Mouse (Mus musculus) CH12.LX (cell line): ENCODE data around the gene Bace1. TPM values are rescaled to one million over a fixed set of nuclear protein-coding genes. Genes with fewer than 3 reads are reported as not detected.

ENCODE experiments used
- DNase-seq: peaks from one replicate; pipeline ENCODE4 v3.0.0-alpha.2; 2013; ENCODE audit errors: extremely low read depth
- H3K27ac ChIP-seq: 2 replicates; pipeline ENCODE4 v1.5.1; 2012; ENCODE audit warnings: low read depth, mild to moderate bottlenecking, control low read depth, moderate library complexity; ENCODE audit not compliant: insufficient read depth
- H3K27me3 ChIP-seq: replicated peaks from 2 replicates; pipeline ENCODE3; 2012; ENCODE audit warnings: inconsistent platforms
- H3K36me3 ChIP-seq, 2 experiments: replicated peaks in 1 of 2; 2 replicates each; pipeline versions ENCODE3 to v1.6.1; 2012; ENCODE audit warnings: inconsistent platforms in 1 of 2, low read length in 1 of 2, mild to moderate bottlenecking in 1 of 2, mixed read lengths in 1 of 2, moderate library complexity in 1 of 2; ENCODE audit not compliant: control insufficient read depth in 1 of 2, insufficient read depth in 1 of 2
- H3K4me1 ChIP-seq, 2 experiments: 2 replicates each; pipeline ENCODE4 v1.6.1; 2012; ENCODE audit warnings: inconsistent platforms in 1 of 2, moderate library complexity in 1 of 2; ENCODE audit not compliant: insufficient read depth in 2 of 2, control insufficient read depth in 1 of 2
- H3K4me2 ChIP-seq: 2 replicates; pipeline ENCODE4 v1.6.1; 2012; ENCODE audit warnings: low read depth, mild to moderate bottlenecking, control low read depth; ENCODE audit not compliant: poor library complexity, insufficient read depth, severe bottlenecking
- H3K4me3 ChIP-seq, 3 experiments: fragments of 150-350 bp in 1 of 3; sonication (generic) in 1 of 3; replicated peaks in 1 of 3; 2 replicates each; pipeline versions ENCODE3 to v1.5.1; 2011 to 2012; ENCODE audit warnings: low read depth in 2 of 3, low read length in 2 of 3, mild to moderate bottlenecking in 2 of 3, moderate library complexity in 2 of 3, control low read depth in 1 of 3, improper control_type of control experiment in 1 of 3, inconsistent platforms in 1 of 3, mixed read lengths in 1 of 3; ENCODE audit not compliant: poor library complexity in 1 of 3
- H3K79me2 ChIP-seq: replicated peaks from 2 replicates; pipeline ENCODE4 v1.6.1; 2012; ENCODE audit warnings: mild to moderate bottlenecking, moderate library complexity; ENCODE audit not compliant: control insufficient read depth, poor library complexity, insufficient read depth, severe bottlenecking; ENCODE audit errors: extremely low read depth
- H3K9ac ChIP-seq: 2 replicates; pipeline ENCODE4 v1.6.1; 2012; ENCODE audit warnings: low read depth, mild to moderate bottlenecking, control low read depth, moderate library complexity; ENCODE audit not compliant: insufficient read depth
- H3K9me3 ChIP-seq: replicated peaks from 2 replicates; pipeline ENCODE3; 2012; ENCODE audit warnings: low read length, inconsistent platforms, mixed read lengths
- CHD2 ChIP-seq: IDR thresholded peaks from 2 replicates; pipeline ENCODE4 v1.6.1; 2011; ENCODE audit warnings: low read length, improper control_type of control experiment
- CTCF ChIP-seq, 2 experiments: IDR thresholded peaks in 1 of 2; conservative IDR thresholded peaks in 1 of 2; 2 replicates each; pipeline ENCODE4 v1.5.1; 2011 to 2012; ENCODE audit warnings: low read depth in 2 of 2, low read length in 2 of 2, improper control_type of control experiment in 1 of 2, inconsistent platforms in 1 of 2, mild to moderate bottlenecking in 1 of 2, moderate library complexity in 1 of 2
- E2F4 ChIP-seq: IDR thresholded peaks from 2 replicates; pipeline ENCODE4 v1.6.1; 2011; ENCODE audit warnings: low read depth, low read length, improper control_type of control experiment; ENCODE audit not compliant: insufficient replicate concordance
- ELF1 ChIP-seq: IDR thresholded peaks from 2 replicates; pipeline ENCODE4 v1.6.1; 2014; ENCODE audit warnings: low read depth, mild to moderate bottlenecking, inconsistent platforms, low read length, improper control_type of control experiment
- ETS1 ChIP-seq: conservative IDR thresholded peaks from 2 replicates; pipeline ENCODE4 v1.6.1; 2012; ENCODE audit warnings: low read depth, mild to moderate bottlenecking, inconsistent platforms, low read length, improper control_type of control experiment, moderate library complexity
- GABPA ChIP-seq: IDR thresholded peaks from 2 replicates; pipeline ENCODE4 v1.6.1; 2012; ENCODE audit warnings: low read depth, low read length, improper control_type of control experiment, inconsistent platforms; ENCODE audit not compliant: insufficient replicate concordance
- IRF4 ChIP-seq: IDR thresholded peaks from 2 replicates; pipeline ENCODE4 v1.6.1; 2014; ENCODE audit warnings: low read depth, mild to moderate bottlenecking, inconsistent platforms, low read length, improper control_type of control experiment
- JUN ChIP-seq: IDR thresholded peaks from 2 replicates; pipeline ENCODE4 v1.6.1; 2011; ENCODE audit warnings: low read depth, mild to moderate bottlenecking, low read length, improper control_type of control experiment, moderate library complexity; ENCODE audit not compliant: insufficient read depth
- JUND ChIP-seq: conservative IDR thresholded peaks from 2 replicates; pipeline ENCODE4 v1.6.1; 2011; ENCODE audit warnings: low read depth, low read length, improper control_type of control experiment
- MAX ChIP-seq: IDR thresholded peaks from 2 replicates; pipeline ENCODE4 v1.6.1; 2011; ENCODE audit warnings: low read length, improper control_type of control experiment
- MAZ ChIP-seq: IDR thresholded peaks from 2 replicates; pipeline ENCODE4 v1.6.1; 2012; ENCODE audit warnings: low read depth, mild to moderate bottlenecking, inconsistent platforms, low read length, improper control_type of control experiment, moderate library complexity
- NRF1 ChIP-seq: IDR thresholded peaks from 2 replicates; pipeline ENCODE4 v1.6.1; 2014; ENCODE audit warnings: low read depth, mild to moderate bottlenecking, inconsistent platforms, low read length, improper control_type of control experiment, moderate library complexity
- POLR2A ChIP-seq: IDR thresholded peaks from 2 replicates; pipeline ENCODE4 v1.6.1; 2011; ENCODE audit warnings: low read depth, mild to moderate bottlenecking, improper control_type of control experiment, low read length
- RCOR1 ChIP-seq: conservative IDR thresholded peaks from 2 replicates; pipeline ENCODE4 v1.6.1; 2012; ENCODE audit warnings: low read depth, mild to moderate bottlenecking, inconsistent platforms, low read length, improper control_type of control experiment
- SIN3A ChIP-seq: IDR thresholded peaks from 2 replicates; pipeline ENCODE4 v1.6.1; 2012; ENCODE audit warnings: low read length, improper control_type of control experiment, inconsistent platforms
- SMC3 ChIP-seq: IDR thresholded peaks from 2 replicates; pipeline ENCODE4 v1.6.1; 2011; ENCODE audit warnings: low read depth, low read length, improper control_type of control experiment
- TBP ChIP-seq: conservative IDR thresholded peaks from 2 replicates; pipeline ENCODE4 v1.6.1; 2011; ENCODE audit warnings: low read depth, low read length, improper control_type of control experiment
- TCF12 ChIP-seq: IDR thresholded peaks from 2 replicates; pipeline ENCODE4 v1.6.1; 2014; ENCODE audit warnings: low read depth, mild to moderate bottlenecking, inconsistent platforms, low read length, improper control_type of control experiment
- UBTF ChIP-seq: IDR thresholded peaks from 2 replicates; pipeline ENCODE4 v1.6.1; 2012; ENCODE audit warnings: low read depth, mild to moderate bottlenecking, inconsistent platforms, low read length, improper control_type of control experiment, moderate library complexity
- USF1 ChIP-seq: IDR thresholded peaks from 2 replicates; pipeline ENCODE4 v1.6.1; 2014; ENCODE audit warnings: low read depth, mild to moderate bottlenecking, inconsistent platforms, low read length, improper control_type of control experiment
- ZC3H11A ChIP-seq: IDR thresholded peaks from 2 replicates; pipeline ENCODE4 v1.6.1; 2012; ENCODE audit warnings: low read depth, mild to moderate bottlenecking, inconsistent platforms, low read length, improper control_type of control experiment
- ZKSCAN1 ChIP-seq: IDR thresholded peaks from 2 replicates; pipeline ENCODE4 v1.6.1; 2012; ENCODE audit warnings: low read depth, inconsistent platforms, low read length, improper control_type of control experiment, borderline replicate concordance
- ZMIZ1 ChIP-seq: IDR thresholded peaks from 2 replicates; pipeline ENCODE4 v1.6.1; 2012; ENCODE audit warnings: low read depth, mild to moderate bottlenecking, inconsistent platforms, low read length, improper control_type of control experiment
- dilution Hi-C: fragments of 300-500 bp; cut with MboI; formaldehyde crosslinking; loops from 2 replicates; pipeline ENCODE4 v1.14.3; 2020; ENCODE audit warnings: low sequenced_read_pairs; ENCODE audit not compliant: extremely low pct_unique_long_range_greater_than_20kb, extremely low pct_ligation_motif_present
- in situ Hi-C: fragments of 300-500 bp; cut with MboI; formaldehyde crosslinking; loops from 3 replicates; pipeline ENCODE4 v1.14.3; 2019; ENCODE audit warnings: low sequenced_read_pairs, low pct_ligation_motif_present, low pct_unique_long_range_greater_than_20kb, mixed read lengths
- polyA plus RNA-seq: library from polyadenylated mRNA; unstranded; fragments of >175 nt; gene quantifications from 2 replicates; pipeline ENCODE4 v1.2.1, GENCODE M21; 2012; ENCODE audit warnings: low read depth; ENCODE audit not compliant: insufficient read length
- total RNA-seq, 2 experiments: library from RNA; depleted of rRNA; stranded (reverse); fragments of 300-350 nt in 1 of 2; fragments of >200 nt in 1 of 2; gene quantifications; 2 replicates each; pipeline ENCODE4 v1.2.3; 2012 to 2014

The Bace1 gene
- total and polyA plus RNA-seq, 3 experiments = 0.30 to 1.5 TPM; not detected in 1

DNA sequence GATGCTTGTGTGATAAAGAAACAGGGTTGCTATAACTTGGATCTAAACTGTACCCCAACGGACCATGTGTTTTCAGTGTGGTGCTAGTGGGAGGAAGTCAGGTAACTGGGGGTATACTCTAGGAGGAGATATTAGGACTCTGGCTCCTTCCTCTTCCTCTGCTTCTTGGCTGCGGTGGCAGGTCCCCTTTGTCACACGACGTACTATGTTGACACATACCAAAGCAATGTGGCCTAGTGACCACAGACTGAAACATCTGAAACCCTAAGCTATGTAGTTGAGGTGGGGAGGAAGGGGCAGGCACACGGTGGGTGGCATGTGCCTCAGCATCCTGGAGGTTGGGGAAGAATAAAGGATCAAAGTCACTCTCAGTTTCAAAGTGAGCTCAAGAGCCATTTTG lies 12.9 kb downstream of the Bace1 start:
- dilution Hi-C loops (no loop called here), in situ Hi-C loops (no loop called here)
- Histone ChIP-seq H3K4me3 (no peak overlapping the region), H3K27ac (no peak overlapping the region), H3K9me3 (no peaks in the 10 kb centered on the region), H3K4me1 (peaks cover 0 to 16% of the 10 kb centered on the region in 2 experiments; a peak in 2 of 4 replicates), H3K36me3 (peaks cover 0 to 2% of the 10 kb centered on the region in 2 experiments), H3K27me3 (no peaks in the 10 kb centered on the region), H3K79me2 (no peaks in the 10 kb centered on the region), H3K9ac (no peak overlapping the region), H3K4me2 (no peak overlapping the region)
- no peak for DNase-seq
- TF ChIP-seq ZMIZ1 (no peak), TBP (no peak)

DNA sequence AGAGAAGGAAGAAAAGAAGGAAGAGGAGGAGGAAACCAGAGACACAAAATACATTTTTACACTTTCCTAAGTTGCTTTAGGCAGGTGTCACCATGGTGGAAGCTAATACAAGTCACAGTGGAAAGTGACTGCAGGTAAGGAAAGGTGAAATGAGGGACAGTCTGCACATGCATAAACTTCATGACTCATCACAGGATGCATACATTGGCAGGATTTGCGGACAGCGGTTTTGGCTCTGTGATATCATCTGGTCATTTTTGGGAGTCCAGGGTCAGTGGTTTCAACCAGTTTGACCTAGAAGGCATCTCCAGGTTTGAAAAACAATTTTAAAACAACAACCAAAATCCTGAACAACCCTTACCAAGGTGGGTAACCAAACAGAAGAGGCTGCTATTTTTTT lies 13.4 kb downstream of the Bace1 start:
- H3K9ac ChIP-seq = no peak overlapping the region
- dilution Hi-C loops = no loop called here
- peaks cover 0 to 16% of the 10 kb centered on the region in 2 experiments; a peak in 2 of 4 replicates for H3K4me1 ChIP-seq
- in situ Hi-C loops = no loop called here
- H3K9me3 ChIP-seq = no peaks in the 10 kb centered on the region
- H3K4me2 ChIP-seq = no peak overlapping the region
- H3K27ac ChIP-seq = no peak overlapping the region
- H3K79me2 ChIP-seq = no peaks in the 10 kb centered on the region
- no peak for DNase-seq
- no peak overlapping the region for H3K4me3 ChIP-seq
- H3K36me3 ChIP-seq = peaks cover 0 to 2% of the 10 kb centered on the region in 2 experiments
- TF ChIP-seq SMC3 (no peak), NRF1 (no peak), POLR2A (no peak), ZC3H11A (no peak), MAX (no peak), JUN (no peak), GABPA (no peak), UBTF (no peak)
- no peaks in the 10 kb centered on the region for H3K27me3 ChIP-seq

DNA sequence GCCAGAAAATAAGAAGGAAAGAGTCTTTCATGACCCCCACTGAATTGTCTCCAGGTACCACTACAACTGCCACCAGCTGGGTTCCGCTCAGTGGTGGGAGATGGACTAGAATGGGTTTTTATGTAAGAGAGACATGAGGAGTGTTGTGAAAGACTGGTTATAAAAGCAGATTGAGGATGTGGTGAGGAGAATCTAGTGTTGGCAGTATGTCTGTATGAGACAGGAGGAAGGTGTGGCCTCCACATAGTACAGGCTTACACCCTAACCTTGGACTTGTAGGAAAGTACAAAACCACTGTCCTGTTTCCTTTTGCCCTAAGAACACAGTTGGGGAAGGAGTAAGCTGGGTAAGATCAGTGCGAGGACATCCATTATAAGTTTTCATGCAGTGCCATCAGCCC lies 15.3 kb downstream of the Bace1 start:
- dilution Hi-C loops (no loop called here), in situ Hi-C loops (no loop called here)
- H3K36me3 ChIP-seq = peaks cover 0 to 19% of the 10 kb centered on the region in 2 experiments
- H3K79me2 ChIP-seq = no peaks in the 10 kb centered on the region
- H3K4me2 ChIP-seq = no peak overlapping the region
- no peak for DNase-seq
- TF ChIP-seq TBP = no peak
- no peak for TF ChIP-seq MAZ
- TF ChIP-seq UBTF = no peak
- TF ChIP-seq CTCF (conservative IDR thresholded peaks at IDR 0.05 in 1 of 2, IDR thresholded peaks at IDR 0.05 in 1 of 2; ENCODE audit: low read depth in 2 of 2, low read length in 2 of 2) = no peak
- TF ChIP-seq CHD2 = no peak
- TF ChIP-seq E2F4 = no peak
- TF ChIP-seq ELF1 = no peak
- TF ChIP-seq SIN3A = no peak
- TF ChIP-seq JUND = no peak
- TF ChIP-seq ZMIZ1 = no peak
- TF ChIP-seq ZKSCAN1 = no peak
- no peak for TF ChIP-seq USF1
- no peak for TF ChIP-seq ZC3H11A
- no peak for TF ChIP-seq IRF4
- no peak for TF ChIP-seq TCF12
- TF ChIP-seq NRF1 = no peak
- no peak for TF ChIP-seq RCOR1
- TF ChIP-seq ETS1 = no peak
- TF ChIP-seq, all 38 proteins: peak for 0
- H3K9me3 ChIP-seq = no peaks in the 10 kb centered on the region
- peaks cover 0 to under 1% of the 10 kb centered on the region in 2 experiments; a peak in 1 of 4 replicates for H3K4me1 ChIP-seq
- no peak overlapping the region for H3K4me3 ChIP-seq
- no peak overlapping the region for H3K27ac ChIP-seq
- H3K9ac ChIP-seq = no peak overlapping the region
- no peaks in the 10 kb centered on the region for H3K27me3 ChIP-seq
